Comparison of ENCODE assay signal across 10 mouse cellular contexts in the genomic region with DNA sequence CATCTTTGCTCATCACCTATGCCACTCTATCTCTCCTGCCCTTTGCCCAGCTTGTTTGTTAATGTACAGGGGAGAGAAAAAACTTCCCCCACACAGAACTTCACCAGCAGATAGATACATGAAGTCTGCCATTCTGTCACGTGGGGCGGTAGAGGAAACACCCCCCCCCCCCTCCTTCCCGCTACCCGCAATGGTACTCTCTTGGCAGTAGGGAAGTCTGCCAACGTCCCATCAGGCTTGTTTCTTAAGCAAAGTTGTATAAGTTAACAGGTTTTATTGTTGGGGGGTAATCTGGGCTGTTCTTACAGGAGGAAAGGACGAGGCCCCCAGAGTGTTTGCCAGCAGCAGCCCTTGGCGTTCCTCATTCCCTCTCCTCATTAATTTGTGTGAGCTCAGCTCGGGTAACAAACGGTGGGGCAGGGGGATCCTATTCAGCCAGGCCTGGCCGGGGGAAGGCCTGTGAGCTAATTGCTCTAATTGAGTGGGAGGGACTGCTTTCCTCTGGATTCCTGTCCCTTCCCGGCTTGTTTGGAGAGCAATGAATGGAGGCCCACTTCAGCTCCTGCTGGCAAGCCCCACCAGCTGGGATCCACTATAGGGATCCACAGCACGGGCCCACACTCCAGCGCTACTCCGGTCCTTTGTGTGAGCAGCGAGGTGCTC.
DNase-seq lines count a peak whose midpoint lies in the region; ATAC-seq lines count a peak whose summit lies in the region.
"Had no signal": no experiment of that assay in that cellular context is flagged by ENCODE, and none has a peak within 500 bp of the region (broad histone marks: within the 10 kb centered on the region; RNA-seq: fewer than 3 reads in every experiment).

No protein-coding gene starts in this region.

- intact Hi-C loops in left cerebral cortex, postnatal 4 days (cut with DNase I) = no loop called here

- no peak overlapping the region for H3K9ac ChIP-seq in embryonic facial prominence, embryonic 15.5 days
- H3K9ac ChIP-seq in neural tube, embryonic 12.5 days = no peak overlapping the region
- H3K9ac ChIP-seq: liver, embryonic 14.5 days; stomach, embryonic 15.5 days had no signal

- H3K27ac ChIP-seq in embryonic facial prominence, embryonic 15.5 days (replicated peaks) = peak overlapping the region; percentile 58
- H3K27ac ChIP-seq in neural tube, embryonic 12.5 days = no peak overlapping the region
- H3K27ac ChIP-seq: liver, embryonic 14.5 days; stomach, embryonic 15.5 days had no signal

- ATAC-seq in embryonic facial prominence, embryonic 15.5 days (ENCODE audit: insufficient number of reproducible peaks, low FRiP score, low TSS enrichment, low read depth) = peak; percentile 40; the same call in 1 of the 2 replicates
- ATAC-seq in neural tube, embryonic 12.5 days (ENCODE audit: low FRiP score, low read depth) = peak; percentile 87

- peaks cover 41% of the 10 kb centered on the region for H3K4me1 ChIP-seq in embryonic facial prominence, embryonic 15.5 days
- peaks cover 16% of the 10 kb centered on the region for H3K4me1 ChIP-seq in neural tube, embryonic 12.5 days

- H3K4me2 ChIP-seq in embryonic facial prominence, embryonic 15.5 days (replicated peaks) = peak overlapping the region; percentile 32
- H3K4me2 ChIP-seq in neural tube, embryonic 12.5 days (replicated peaks) = peak overlapping the region; percentile 42
- H3K4me2 ChIP-seq: stomach, embryonic 15.5 days had no signal

- H3K27me3 ChIP-seq in embryonic facial prominence, embryonic 15.5 days = no peaks in the 10 kb centered on the region
- no peaks in the 10 kb centered on the region; the same call in 1 of the 2 replicates for H3K27me3 ChIP-seq in neural tube, embryonic 12.5 days (replicated peaks)
- H3K27me3 ChIP-seq: stomach, embryonic 15.5 days had no signal

- H3K4me3 ChIP-seq in embryonic facial prominence, embryonic 15.5 days (replicated peaks) = no peak overlapping the region
- H3K4me3 ChIP-seq in neural tube, embryonic 12.5 days = no peak overlapping the region
- H3K4me3 ChIP-seq: stomach, embryonic 15.5 days had no signal

- 28% methylated on average over 15 of the region's 15 CpGs for WGBS in embryonic facial prominence, embryonic 15.5 days
- WGBS in neural tube, embryonic 12.5 days = 11% methylated on average over 15 of the region's 15 CpGs

- H3K36me3 ChIP-seq in embryonic facial prominence, embryonic 15.5 days = no peaks in the 10 kb centered on the region
- H3K36me3 ChIP-seq in neural tube, embryonic 12.5 days = no peaks in the 10 kb centered on the region
- H3K36me3 ChIP-seq: stomach, embryonic 15.5 days had no signal

- H3K9me3 ChIP-seq in embryonic facial prominence, embryonic 15.5 days (replicated peaks) = no peaks in the 10 kb centered on the region
- no peaks in the 10 kb centered on the region for H3K9me3 ChIP-seq in neural tube, embryonic 12.5 days
- H3K9me3 ChIP-seq: stomach, embryonic 15.5 days had no signal

- peak; percentile 41 for DNase-seq in left cerebral cortex, postnatal 4 days
- no peak for DNase-seq in left cerebral cortex, adult 18-20 months (ENCODE audit: low spot score in 2 of 2)
- peak; percentile 33 for DNase-seq in layer of hippocampus, adult 9-11 months
- no peak for DNase-seq in cerebellum, postnatal 36 days
- no peak for DNase-seq in adrenal gland, postnatal 36 days
- DNase-seq in kidney, adult 8-10 months = no peak

Comparison
In these comparisons a context has a peak if more than half of its experiments do, and no peak if none do; other contexts are left out.
1. DNase-seq: peak in left cerebral cortex, postnatal 4 days (single experiment) and layer of hippocampus, adult 9-11 months (single experiment); none in left cerebral cortex, adult 18-20 months (0 of 2), cerebellum, postnatal 36 days (0 of 2), adrenal gland, postnatal 36 days (0 of 2) and kidney, adult 8-10 months (0 of 2).